Mouse (Mus musculus): ENCODE measurements around the gene Tppp. TPM values are rescaled to one million over a fixed set of nuclear protein-coding genes. Genes with fewer than 3 reads are reported as not detected.
"Not testable (repeated sequence)": the region's sequence is repeated elsewhere in the genome, so short reads cannot be mapped to it uniquely, and the experiment has no call there.

The Tppp gene
- total RNA-seq, 2 experiments from 2014 or later = 102 TPM

DNA sequence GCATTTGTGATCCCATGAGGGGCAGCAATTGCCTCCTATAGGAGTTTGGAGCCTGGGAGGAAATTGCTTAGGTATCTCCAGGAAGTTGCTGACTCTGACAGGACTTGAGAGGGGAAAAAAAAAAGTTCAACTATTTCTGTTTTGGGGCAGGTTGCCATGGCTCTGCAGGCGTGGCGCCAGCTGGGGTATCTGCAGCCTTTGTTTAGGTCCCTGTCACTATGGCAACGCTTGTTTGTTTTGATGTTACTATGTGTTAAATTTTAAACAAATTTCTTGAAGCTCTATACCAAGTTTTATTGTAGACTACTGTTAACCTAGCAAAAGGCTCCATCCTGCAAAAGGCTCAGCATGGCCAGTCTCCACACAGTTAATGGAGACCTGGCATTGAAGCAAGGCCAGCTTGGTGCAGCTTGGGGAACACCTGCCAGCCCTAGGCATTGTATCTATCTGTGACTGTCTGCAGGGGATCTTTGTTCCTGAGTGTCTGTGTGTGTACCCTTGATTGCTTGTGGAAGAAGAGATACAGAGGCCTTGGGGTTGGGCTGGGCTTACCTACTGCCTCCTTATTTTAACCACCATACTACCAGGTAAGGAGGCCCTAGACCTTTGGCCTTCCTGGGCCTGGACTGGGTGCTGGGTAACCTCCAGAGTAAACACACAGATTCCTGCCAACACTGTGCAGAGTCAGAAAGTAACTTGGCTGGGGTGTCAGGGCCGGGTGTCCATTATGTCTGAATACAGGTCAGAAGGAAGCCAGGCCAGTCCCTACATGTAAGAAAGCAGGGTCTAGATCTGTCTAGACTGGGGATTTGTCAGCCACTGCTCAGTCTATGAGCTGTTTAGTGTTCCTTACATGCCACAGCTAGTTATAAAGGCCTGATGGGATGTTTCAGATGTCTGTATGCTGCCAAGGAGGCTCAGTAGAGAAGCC lies 16.2 kb downstream of the Tppp start:
- peak; percentile 25 to 54 for DNase-seq (ENCODE audit: low spot score in 2 of 2)

GRCm38 (mm10) chr13:74026215-74026614 lies 17.0 kb downstream of the Tppp start:
- DNase-seq (ENCODE audit: low spot score in 2 of 2) = peak; percentile 25 to 48

DNA sequence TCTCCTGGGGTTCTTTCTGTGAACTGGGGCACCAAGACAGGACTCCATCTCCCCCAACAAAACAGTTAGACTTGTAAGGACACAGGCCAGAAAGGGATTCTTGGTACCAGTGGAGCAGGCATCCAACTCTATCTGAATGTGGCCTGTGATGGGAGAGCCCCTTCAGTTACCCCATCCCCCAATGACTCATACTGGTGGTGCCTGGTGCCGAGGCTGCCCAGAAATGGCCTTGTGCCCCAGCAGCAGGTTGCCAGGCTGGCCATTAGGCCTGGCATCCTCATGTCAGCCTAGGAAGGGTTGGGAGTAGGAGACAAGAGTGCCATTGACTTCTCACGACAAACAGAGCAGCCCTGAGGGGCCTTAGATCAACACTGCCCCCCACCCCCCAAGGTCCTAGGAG lies 18.9 kb downstream of the Tppp start:
- no peak for DNase-seq (ENCODE audit: low spot score in 2 of 2)

- DNase-seq (ENCODE audit: low spot score in 2 of 2) = no peak
Observed at GRCm38 (mm10) chr13:74029013-74029412, 19.8 kb downstream of the Tppp start.

DNA sequence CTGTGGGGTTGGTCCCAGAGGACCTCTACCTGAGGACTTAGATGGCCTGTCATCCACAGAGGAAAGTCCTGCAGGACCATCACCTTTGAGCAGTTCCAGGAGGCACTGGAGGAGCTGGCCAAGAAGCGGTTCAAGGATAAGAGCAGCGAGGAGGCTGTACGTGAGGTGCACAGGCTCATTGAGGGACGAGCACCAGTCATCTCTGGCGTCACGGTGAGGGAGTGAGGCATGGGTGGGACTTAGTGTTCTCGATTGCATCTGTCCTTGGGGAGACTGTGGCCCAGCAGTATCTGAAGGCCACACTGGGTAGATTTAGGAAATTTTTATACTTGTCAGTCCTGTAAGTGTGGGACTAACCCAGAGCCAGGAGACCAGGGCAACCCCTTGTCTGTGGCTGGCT lies 21.5 kb downstream of the Tppp start:
- no peak for DNase-seq (ENCODE audit: low spot score in 2 of 2)

GRCm38 (mm10) chr13:74031133-74031532 lies 21.9 kb downstream of the Tppp start:
- no peak for DNase-seq (ENCODE audit: low spot score in 2 of 2)

DNA sequence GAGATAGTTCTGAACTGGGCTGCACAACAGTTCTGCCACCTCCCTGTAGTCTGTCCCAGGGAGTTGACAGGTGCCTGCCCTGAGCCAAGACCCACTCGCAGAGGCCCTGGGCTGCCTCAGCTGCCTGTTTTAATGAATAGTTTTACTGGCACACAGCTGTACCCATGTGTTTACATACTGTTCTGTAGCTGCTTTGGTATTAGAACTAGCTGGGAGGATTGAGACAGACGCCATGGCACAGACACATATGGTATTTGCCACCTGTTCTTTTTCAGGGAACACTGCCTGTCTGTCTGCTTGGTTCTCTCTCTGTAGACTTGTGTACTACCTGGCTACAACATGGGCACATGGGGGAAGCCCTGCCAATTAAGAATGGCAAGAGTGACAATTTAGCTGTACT lies 25.5 kb downstream of the Tppp start:
- DNase-seq (ENCODE audit: low spot score in 2 of 2) = no peak

- DNase-seq (ENCODE audit: low spot score in 2 of 2) = no peak
Observed at GRCm38 (mm10) chr13:74035776-74036175, 26.6 kb downstream of the Tppp start.

DNA sequence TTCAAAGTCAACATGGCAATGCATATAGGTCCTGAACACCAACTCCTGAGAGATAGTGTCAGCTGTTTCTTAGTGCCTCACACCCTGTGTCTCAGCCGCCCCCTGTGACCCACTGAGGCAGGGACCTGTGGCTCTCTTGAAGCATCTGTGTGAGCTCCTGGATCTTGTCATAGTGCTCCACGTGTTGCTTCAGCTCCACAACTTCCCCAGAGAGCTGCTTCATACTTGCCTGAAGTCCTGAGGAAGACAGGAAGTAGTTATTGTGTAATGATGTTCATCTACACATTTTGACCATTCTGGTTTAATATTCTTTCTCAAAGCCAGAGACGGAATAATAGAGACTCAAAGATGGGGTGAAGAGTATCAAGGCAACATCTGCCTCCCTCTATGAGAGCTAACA lies 30.7 kb downstream of the Tppp start:
- DNase-seq (ENCODE audit: low spot score in 2 of 2) = no peak

DNA sequence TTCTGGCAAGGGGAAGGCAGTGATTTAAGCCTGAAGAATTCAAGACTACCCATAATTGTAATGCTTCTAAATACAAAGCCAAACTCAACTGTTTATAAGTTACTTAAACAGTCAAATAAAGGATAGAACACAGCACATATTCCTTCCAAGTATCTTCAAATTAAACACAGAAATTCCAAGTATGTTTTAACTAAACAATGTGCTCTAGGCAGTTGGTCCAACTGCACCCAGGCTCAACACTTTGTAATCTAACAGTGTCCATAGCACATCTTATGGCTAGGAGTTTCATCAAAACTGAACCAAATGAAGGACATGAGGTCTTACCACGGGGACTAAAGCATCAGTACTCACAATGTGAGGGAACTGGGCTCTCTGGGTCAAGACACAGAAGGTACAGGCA lies 47.0 kb downstream of the Tppp start:
- DNase-seq (ENCODE audit: low spot score in 2 of 2) = no peak

- DNase-seq (ENCODE audit: low spot score in 2 of 2) = no peak
Observed at GRCm38 (mm10) chr13:74058081-74058480, 48.9 kb downstream of the Tppp start.

DNA sequence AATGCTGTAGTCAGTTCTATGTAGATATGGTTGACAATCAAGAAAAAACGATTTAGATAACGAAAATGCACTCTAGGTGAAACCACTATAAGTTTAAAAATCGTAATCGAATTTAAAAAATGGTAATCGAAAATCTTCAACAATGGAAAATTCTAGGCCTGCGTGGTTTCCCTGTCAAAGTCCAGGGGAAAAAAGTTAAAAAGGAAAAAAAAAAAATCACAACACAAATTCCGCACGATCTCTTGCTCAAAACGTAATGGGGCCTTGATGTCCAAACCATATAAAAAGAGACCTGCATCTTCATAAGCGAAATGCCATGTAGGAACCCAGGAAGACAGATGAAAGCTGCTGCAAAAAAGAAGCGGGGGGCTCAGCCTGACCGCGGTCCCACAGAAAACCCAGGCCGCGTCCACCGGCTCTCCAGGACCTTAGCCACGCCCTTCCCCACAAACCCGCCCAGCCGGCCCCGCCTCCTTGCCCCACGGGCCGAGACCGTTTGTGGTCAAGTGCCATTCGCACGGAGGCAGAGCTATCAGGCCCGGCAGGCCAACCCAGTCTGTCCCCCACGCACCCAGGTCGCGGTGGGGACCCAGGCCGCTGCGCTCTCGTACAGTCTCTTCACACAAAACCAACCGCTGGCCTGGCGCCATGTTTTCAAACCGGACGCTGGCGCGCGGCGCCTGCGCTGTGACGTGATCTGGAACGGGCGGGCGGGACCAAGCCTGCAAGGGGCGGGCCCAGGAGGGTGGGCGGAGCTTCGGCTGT lies 52.6 kb downstream of the Tppp start, which contains the start of gene Cep72:
TSS of gene Cep72 (minus strand) at position 687 of the 765 bp plus-strand sequence.
- DNase-seq (ENCODE audit: low spot score in 2 of 2) = peak; percentile 94 to 95

- DNase-seq (ENCODE audit: low spot score in 2 of 2) = no peak
Observed at GRCm38 (mm10) chr13:74062378-74063128, 53.3 kb downstream of the Tppp start.

- DNase-seq (ENCODE audit: low spot score in 2 of 2) = no peak
Observed at GRCm38 (mm10) chr13:74063340-74064050, 54.3 kb downstream of the Tppp start.

DNA sequence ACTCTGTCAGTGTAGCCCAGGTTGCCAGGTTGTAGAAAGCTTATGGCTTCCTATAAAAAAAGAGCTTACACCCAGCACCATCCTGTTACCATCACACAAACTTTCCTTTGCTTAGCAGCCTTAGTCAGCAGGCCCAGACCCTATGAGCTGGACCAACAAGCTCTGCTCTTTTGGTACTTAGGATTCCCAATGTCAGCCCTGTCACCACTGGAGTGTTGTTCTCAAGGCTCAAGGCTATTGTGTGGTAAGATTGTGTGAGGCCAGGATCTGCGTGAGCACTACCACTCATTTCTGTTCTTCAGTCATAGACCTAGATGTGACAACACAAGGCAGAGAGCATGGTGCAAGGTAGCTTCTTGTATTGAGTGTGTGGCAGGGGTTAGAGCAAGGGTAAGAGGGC lies 57.4 kb downstream of the Tppp start:
- no peak for DNase-seq (ENCODE audit: low spot score in 2 of 2)

DNA sequence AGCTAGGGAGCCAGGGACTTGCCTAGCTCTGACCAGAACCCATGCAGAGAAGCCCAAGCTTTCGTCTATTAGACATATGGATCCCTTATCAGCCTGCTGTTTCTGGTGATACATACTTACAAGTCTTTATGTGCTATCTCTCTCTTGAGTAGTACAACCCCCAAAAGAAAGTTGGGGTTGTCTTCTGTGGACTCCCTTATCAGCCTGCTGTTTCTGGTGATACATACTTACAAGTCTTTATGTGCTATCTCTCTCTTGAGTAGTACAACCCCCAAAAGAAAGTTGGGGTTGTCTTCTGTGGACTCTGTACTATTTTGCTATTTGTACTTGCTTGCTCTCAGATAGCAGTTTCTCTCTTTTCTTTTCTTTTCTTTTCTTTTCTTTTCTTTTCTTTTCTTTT lies 62.0 kb downstream of the Tppp start:
- not testable (repeated sequence) for DNase-seq (ENCODE audit: low spot score in 2 of 2)

GRCm38 (mm10) chr13:74071714-74072113 lies 62.5 kb downstream of the Tppp start:
- no peak for DNase-seq (ENCODE audit: low spot score in 2 of 2)

DNA sequence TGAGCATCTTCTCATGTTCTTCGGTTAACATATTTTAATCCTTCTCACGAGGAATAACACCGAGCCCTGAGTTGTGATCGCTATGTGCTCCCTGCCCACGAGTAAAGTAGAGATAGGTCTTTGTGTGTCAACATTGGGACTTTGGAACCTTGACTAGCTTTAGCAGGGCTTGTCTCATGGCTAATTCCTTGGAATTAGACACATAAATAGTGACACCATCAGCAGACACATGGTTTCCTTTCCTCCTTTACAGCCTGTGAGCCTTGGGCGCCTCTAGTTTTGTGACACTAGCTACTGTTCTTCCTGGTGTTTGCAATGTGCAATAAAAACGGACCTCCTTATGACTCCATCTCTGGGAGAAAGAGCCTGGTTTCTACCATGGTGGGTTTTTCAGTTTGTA lies 64.2 kb downstream of the Tppp start:
- no peak for DNase-seq (ENCODE audit: low spot score in 2 of 2)

Data from layer of hippocampus, postnatal 10 days (tissue).